In the genomic region with DNA sequence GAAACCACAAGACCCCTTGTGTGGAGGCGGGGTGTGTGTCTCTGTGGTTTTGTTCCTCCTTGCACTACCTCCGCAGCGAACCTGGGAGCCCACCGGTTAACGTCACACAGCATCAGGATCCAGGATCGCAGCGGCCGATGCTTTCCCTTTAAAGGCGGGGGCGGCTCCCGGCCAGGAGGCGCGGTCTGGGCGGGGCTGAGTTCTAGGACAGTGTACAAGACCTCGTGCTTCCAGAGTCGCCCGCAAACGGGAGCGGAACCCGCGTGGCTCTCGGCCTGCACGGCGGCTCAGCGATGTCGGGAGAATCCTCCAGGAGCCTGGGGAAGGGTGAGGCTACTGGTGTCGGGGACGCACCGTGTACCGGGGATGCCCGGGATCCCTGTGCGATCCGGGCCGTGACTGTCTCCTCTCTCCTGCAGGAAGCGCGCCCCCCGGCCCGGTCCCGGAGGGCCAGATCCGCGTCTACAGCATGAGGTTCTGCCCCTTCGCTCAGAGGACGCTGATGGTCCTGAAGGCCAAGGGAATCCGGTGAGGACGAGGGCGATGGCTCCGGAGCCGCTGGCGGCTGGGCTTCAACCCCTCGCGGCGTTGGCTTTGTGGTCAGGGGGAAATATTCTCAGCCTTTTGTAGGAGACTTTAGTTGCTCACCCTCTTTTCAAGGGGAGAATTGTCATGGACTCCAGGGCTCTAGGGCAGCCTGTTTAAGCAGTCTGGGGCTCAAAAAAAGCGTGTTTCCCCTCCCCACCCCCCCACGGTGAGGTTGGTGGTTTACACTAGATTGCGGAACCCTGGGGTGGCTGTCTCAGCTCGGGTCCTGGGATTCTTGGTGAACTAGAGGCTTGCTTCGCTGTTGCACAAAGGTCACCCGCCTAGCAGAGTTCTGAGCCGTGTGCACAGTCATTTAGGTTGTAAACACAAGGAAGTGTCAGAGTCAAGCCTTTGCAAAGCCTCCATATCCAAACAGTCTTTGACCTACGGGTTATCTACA, we compare ENCODE assay signal across 8 mouse cellular contexts. TPM values are rescaled to one million over a fixed set of nuclear protein-coding genes. Genes with fewer than 3 reads are reported as not detected.
DNase-seq lines count a peak whose midpoint lies in the region; ATAC-seq and TF ChIP-seq lines count a peak whose summit lies in the region.

A gene (plus strand): TSS at position 175 of the 988 bp plus-strand sequence.

- no peak for TF ChIP-seq CTCF in testis, adult 2 months (IDR thresholded peaks at IDR 0.05; ENCODE audit: control insufficient read depth, insufficient read depth, insufficient replicate concordance, low read depth, low read length)

- peak; percentile 71 for DNase-seq in ES-E14 (ENCODE audit: low read depth, low spot score)
- DNase-seq in cerebellum, adult 11-12 months = peak; percentile 87
- DNase-seq in heart, postnatal 25 days (ENCODE audit: low spot score) = peak; percentile 78
- peak; percentile 84 to 92 for DNase-seq in layer of hippocampus, adult 18-20 months (ENCODE audit: low spot score in 2 of 2)
- DNase-seq in lung, adult 18-20 months = peak; percentile 89 to 91

- intact Hi-C loops in heart, postnatal 25 days (cut with DNase I) = no loop called here

- ATAC-seq in forebrain, embryonic 16.5 days = peak; percentile 95
- peak; percentile 96 for ATAC-seq in neural tube, embryonic 14.5 days (ENCODE audit: low read depth)

- H3K4me1 ChIP-seq in ES-E14 (ENCODE audit: control insufficient read depth in 2 of 2, insufficient read depth in 2 of 2, low read length in 2 of 2, poor library complexity in 1 of 2) = 0 out of 4 replicates have a peak, but pooled peaks cover 0 to 3% of the 10 kb centered on the region in 2 experiments
- peaks cover 12% of the 10 kb centered on the region for H3K4me1 ChIP-seq in forebrain, embryonic 16.5 days (replicated peaks; ENCODE audit: control insufficient read depth, insufficient read depth, low read length)
- H3K4me1 ChIP-seq in neural tube, embryonic 14.5 days (ENCODE audit: control insufficient read depth, insufficient read depth, low read length) = no peaks in the 10 kb centered on the region
- peaks cover 11% of the 10 kb centered on the region for H3K4me1 ChIP-seq in testis, adult 2 months (ENCODE audit: control insufficient read depth, insufficient read depth, low read length)

- H3K27ac ChIP-seq in ES-E14 (ENCODE audit: insufficient read depth, low read depth, low read length, poor library complexity, severe bottlenecking) = no peak within 1 kb of the TSS
- H3K27ac ChIP-seq in forebrain, embryonic 16.5 days (ENCODE audit: low read length) = no peak within 1 kb of the TSS
- H3K27ac ChIP-seq in neural tube, embryonic 14.5 days (ENCODE audit: low read depth, low read length) = peak within 1 kb of the TSS; percentile 40
- H3K27ac ChIP-seq in testis, adult 2 months (ENCODE audit: control insufficient read depth, insufficient read depth, low read depth, low read length) = no peak within 1 kb of the TSS

- H3K9me3 ChIP-seq in ES-E14 (ENCODE audit: control insufficient read depth, insufficient read depth, low read depth, low read length) = no peaks in the 10 kb centered on the region
- no peaks in the 10 kb centered on the region for H3K9me3 ChIP-seq in forebrain, embryonic 16.5 days (ENCODE audit: control insufficient read depth, low read length)
- H3K9me3 ChIP-seq in neural tube, embryonic 14.5 days (ENCODE audit: control insufficient read depth, low read length) = no peaks in the 10 kb centered on the region

- peak within 1 kb of the TSS; percentile 82 for H3K9ac ChIP-seq in ES-E14 (ENCODE audit: insufficient read depth, low read depth, low read length, poor library complexity, severe bottlenecking)
- H3K9ac ChIP-seq in forebrain, embryonic 16.5 days (replicated peaks; ENCODE audit: low read depth, low read length) = peak within 1 kb of the TSS; percentile 79
- peak within 1 kb of the TSS; percentile 75 for H3K9ac ChIP-seq in neural tube, embryonic 14.5 days (replicated peaks; ENCODE audit: low read depth, low read length)

- in situ Hi-C loops in ES-E14 (cut with MboI; ENCODE audit: low sequenced_read_pairs in 2 of 2, unreplicated experiment in 2 of 2) = no loop called here

- peak within 1 kb of the TSS; percentile 67 for H3K4me3 ChIP-seq in ES-E14 (ENCODE audit: insufficient read depth in 1 of 2, low read depth in 1 of 2, low read length in 2 of 2, poor library complexity in 1 of 2, severe bottlenecking in 1 of 2)
- H3K4me3 ChIP-seq in forebrain, embryonic 16.5 days (replicated peaks; ENCODE audit: low read length) = peak within 1 kb of the TSS; percentile 82
- peak within 1 kb of the TSS; percentile 62 for H3K4me3 ChIP-seq in neural tube, embryonic 14.5 days (ENCODE audit: low read depth, low read length)
- H3K4me3 ChIP-seq in testis, adult 2 months (ENCODE audit: control insufficient read depth, low read depth, low read length) = peak within 1 kb of the TSS; percentile 72

- TF ChIP-seq POLR2A in testis, adult 2 months (IDR thresholded peaks at IDR 0.05; ENCODE audit: control insufficient read depth, low read depth, low read length) = peak; percentile 67

- peak within 1 kb of the TSS; percentile 97 for H3K4me2 ChIP-seq in forebrain, embryonic 16.5 days (ENCODE audit: low read length)
- H3K4me2 ChIP-seq in neural tube, embryonic 14.5 days (ENCODE audit: low read depth, low read length) = peak within 1 kb of the TSS; percentile 63

- H3K27me3 ChIP-seq in forebrain, embryonic 16.5 days (replicated peaks; ENCODE audit: control insufficient read depth, insufficient read depth, low read length) = no peaks in the 10 kb centered on the region
- no peaks in the 10 kb centered on the region for H3K27me3 ChIP-seq in neural tube, embryonic 14.5 days (ENCODE audit: control insufficient read depth, insufficient read depth, low read length)
- H3K27me3 ChIP-seq in testis, adult 2 months (ENCODE audit: control insufficient read depth, insufficient read depth, low read length) = no peaks in the 10 kb centered on the region

- WGBS in forebrain, embryonic 16.5 days = under 1% methylated on average over 58 of the region's 60 CpGs
- under 1% methylated on average over 60 of the region's 60 CpGs for WGBS in neural tube, embryonic 14.5 days

- H3K36me3 ChIP-seq in ES-E14 (ENCODE audit: control insufficient read depth, insufficient read depth, low read length, poor library complexity, severe bottlenecking) = peaks cover 6% of the 10 kb centered on the region; the same call in 1 of the 2 replicates
- H3K36me3 ChIP-seq in forebrain, embryonic 16.5 days (ENCODE audit: control insufficient read depth, insufficient read depth) = peaks cover 4% of the 10 kb centered on the region; the same call in 1 of the 2 replicates
- H3K36me3 ChIP-seq in neural tube, embryonic 14.5 days (ENCODE audit: control insufficient read depth, insufficient read depth, low read length) = no peaks in the 10 kb centered on the region
- H3K36me3 ChIP-seq in testis, adult 2 months (ENCODE audit: control insufficient read depth, insufficient read depth, low read length) = no peaks in the 10 kb centered on the region

TF ChIP-seq in ES-E14, 5 proteins besides CTCF, POLR2A, EP300 and RAD21:
- TF ChIP-seq CHD2 (IDR thresholded peaks at IDR 0.05; ENCODE audit: low read depth, low read length) = no peak
- TF ChIP-seq HCFC1 (IDR thresholded peaks at IDR 0.05; ENCODE audit: borderline replicate concordance, insufficient read depth, low read length) = no peak
- TF ChIP-seq ZC3H11A (IDR thresholded peaks at IDR 0.05; ENCODE audit: borderline replicate concordance, low read depth, low read length) = no peak
- no peak for TF ChIP-seq ZNF384 (IDR thresholded peaks at IDR 0.05; ENCODE audit: low read depth, low read length)
- TF ChIP-seq MAFK (IDR thresholded peaks at IDR 0.05; ENCODE audit: insufficient read depth, low read depth, low read length) = no peak
TF ChIP-seq in ES-E14: peak in this region for 0.

RNA-seq across cellular contexts. Expression of the gene that starts here (rescaled TPM):
- 28.1 and 60.7 TPM in 2 replicates for total RNA-seq in ES-E14 (2012; rRNA removed)
- 125 and 126 TPM in 2 replicates for polyA plus RNA-seq in forebrain, embryonic 16.5 days (2015; fragmentation: Nextera tagmentation; extraction: Ambion mirVana)
- 100 to 1,000 TPM; 165 to 166 TPM for total RNA-seq in heart, postnatal 25 days (2021)
- 10 to 100 TPM; 46.2 to 47.4 TPM for total RNA-seq in layer of hippocampus, adult 18-20 months (2021)
- 134 and 161 TPM in 2 replicates for polyA plus RNA-seq in neural tube, embryonic 14.5 days (2014; fragmentation: Nextera tagmentation; extraction: Ambion mirVana)
- 3.1 and 3.7 TPM in 2 replicates for polyA plus RNA-seq in testis, adult 2 months (2012; rRNA removed)

Comparison
In these comparisons a context has a peak if more than half of its experiments do, and no peak if none do; other contexts are left out.
1. RNA of the gene that starts here (polyA plus RNA-seq): 134 to 161 TPM in neural tube, embryonic 14.5 days and 125 to 126 TPM in forebrain, embryonic 16.5 days; 3.1 to 3.7 TPM in testis, adult 2 months; every median in the first group is over 10 times any median in the second.
2. Peak in every context shown above with its lines, with median percentiles within 50 percentile points of each other: DNase-seq, H3K4me3 ChIP-seq and H3K9ac ChIP-seq.